Mouse (Mus musculus): ENCODE measurements around the gene Plagl2.

GRCm38 (mm10) chr2:153221620-153222019 lies 19.6 kb downstream of the Plagl2 start:
- no peak for TF ChIP-seq CTCF (IDR thresholded peaks at IDR 0.05; ENCODE audit: borderline replicate concordance, control insufficient read depth, extremely low read depth, insufficient read depth, low read length, poor library complexity)
- TF ChIP-seq POLR2A (IDR thresholded peaks at IDR 0.05; ENCODE audit: control insufficient read depth, extremely low read depth, insufficient read depth, low read length, poor library complexity) = no peak

Measured in thymus, adult 2 months (tissue).